Mouse (Mus musculus) heart, embryonic 13.5 days (tissue): ENCODE measurements around the gene Mybl2. TPM values are rescaled to one million over a fixed set of nuclear protein-coding genes. Genes with fewer than 3 reads are reported as not detected.

Experiments used
- ATAC-seq: fragments of 200-750 bp; cut with Nextera tagmentation; 2 replicates; pipeline ENCODE4 v1.8.0; 2017; ENCODE audit warnings: moderate TSS enrichment; ENCODE audit not compliant: insufficient number of reproducible peaks, low FRiP score, low TSS enrichment; ENCODE audit errors: extremely low read depth
- H3K27ac ChIP-seq: fragments of 300-500 bp; sonication (generic); replicated peaks from 2 replicates; pipeline ENCODE4 v1.5.1; 2015; ENCODE audit warnings: moderate library complexity, mild to moderate bottlenecking, inconsistent platforms
- H3K27me3 ChIP-seq: fragments of 300-500 bp; sonication (generic); replicated peaks from 2 replicates; pipeline ENCODE4 v1.6.1; 2015; ENCODE audit warnings: mild to moderate bottlenecking, inconsistent platforms
- H3K36me3 ChIP-seq: fragments of 300-500 bp; sonication (generic); 2 replicates; pipeline ENCODE4 v1.6.1; 2015; ENCODE audit warnings: mild to moderate bottlenecking, inconsistent platforms
- H3K4me1 ChIP-seq: fragments of 300-500 bp; sonication (generic); 2 replicates; pipeline ENCODE4 v1.6.1; 2015; ENCODE audit warnings: inconsistent platforms
- H3K4me2 ChIP-seq: fragments of 300-500 bp; sonication (generic); 2 replicates; pipeline ENCODE4 v1.6.1; 2015; ENCODE audit warnings: inconsistent platforms, mild to moderate bottlenecking, moderate library complexity
- H3K4me3 ChIP-seq: fragments of 300-500 bp; sonication (generic); 2 replicates; pipeline ENCODE4 v1.5.1; 2015; ENCODE audit warnings: moderate library complexity, mild to moderate bottlenecking, inconsistent platforms
- H3K9ac ChIP-seq: fragments of 300-500 bp; sonication (generic); 2 replicates; pipeline ENCODE4 v1.6.1; 2015; ENCODE audit warnings: inconsistent platforms, mild to moderate bottlenecking, moderate library complexity
- H3K9me3 ChIP-seq: fragments of 300-500 bp; sonication (generic); 2 replicates; pipeline ENCODE4 v1.6.1; 2016; ENCODE audit warnings: inconsistent platforms
- WGBS: fragments of 180-500 bp; shearing (Covaris S2); methylation state at CpG from one replicate; pipeline ENCODE4 v1.1.7; 2015; ENCODE audit warnings: mixed read lengths; 5-methylcytosine and 5-hydroxymethylcytosine counted together
- polyA plus RNA-seq: library from polyadenylated mRNA; unstranded; fragments of >200 nt; fragmentation: Nextera tagmentation; extraction: Ambion mirVana; gene quantifications from 2 replicates; pipeline ENCODE4 v1.2.1, GENCODE M21; 2015

The Mybl2 gene
- polyA plus RNA-seq, 1 experiment from 2014 or later: 16.7 TPM

DNA sequence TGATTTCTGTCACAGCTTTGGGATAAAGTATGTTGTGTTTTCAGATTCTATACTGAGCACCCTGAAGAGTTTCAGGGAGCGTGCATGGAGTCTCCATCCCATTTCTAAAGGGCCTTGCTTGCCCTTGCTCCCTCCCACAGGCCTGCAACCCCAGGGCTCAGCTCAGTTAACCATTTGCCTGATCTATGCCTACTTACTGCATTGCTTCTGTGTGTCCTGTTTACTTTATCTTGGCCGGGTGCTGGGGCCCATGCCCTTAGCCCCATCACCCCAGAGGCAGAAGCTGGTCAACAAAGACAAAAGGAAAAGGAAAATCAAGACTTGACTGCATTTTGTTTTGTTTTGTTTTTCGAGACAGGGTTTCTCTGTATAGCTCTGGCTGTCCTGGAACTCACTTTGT lies 17.1 kb downstream of the Mybl2 start:
- Histone ChIP-seq H3K27me3 (no peaks in the 10 kb centered on the region), H3K4me2 (no peak overlapping the region), H3K27ac (no peak overlapping the region), H3K9ac (no peak overlapping the region), H3K36me3 (peaks cover 59% of the 10 kb centered on the region), H3K4me1 (peaks cover 7% of the 10 kb centered on the region), H3K4me3 (no peak overlapping the region), H3K9me3 (no peaks in the 10 kb centered on the region)
- 72% methylated on average over 3 of the region's 3 CpGs for whole genome bisulfite sequencing
- ATAC-seq: no peak

DNA sequence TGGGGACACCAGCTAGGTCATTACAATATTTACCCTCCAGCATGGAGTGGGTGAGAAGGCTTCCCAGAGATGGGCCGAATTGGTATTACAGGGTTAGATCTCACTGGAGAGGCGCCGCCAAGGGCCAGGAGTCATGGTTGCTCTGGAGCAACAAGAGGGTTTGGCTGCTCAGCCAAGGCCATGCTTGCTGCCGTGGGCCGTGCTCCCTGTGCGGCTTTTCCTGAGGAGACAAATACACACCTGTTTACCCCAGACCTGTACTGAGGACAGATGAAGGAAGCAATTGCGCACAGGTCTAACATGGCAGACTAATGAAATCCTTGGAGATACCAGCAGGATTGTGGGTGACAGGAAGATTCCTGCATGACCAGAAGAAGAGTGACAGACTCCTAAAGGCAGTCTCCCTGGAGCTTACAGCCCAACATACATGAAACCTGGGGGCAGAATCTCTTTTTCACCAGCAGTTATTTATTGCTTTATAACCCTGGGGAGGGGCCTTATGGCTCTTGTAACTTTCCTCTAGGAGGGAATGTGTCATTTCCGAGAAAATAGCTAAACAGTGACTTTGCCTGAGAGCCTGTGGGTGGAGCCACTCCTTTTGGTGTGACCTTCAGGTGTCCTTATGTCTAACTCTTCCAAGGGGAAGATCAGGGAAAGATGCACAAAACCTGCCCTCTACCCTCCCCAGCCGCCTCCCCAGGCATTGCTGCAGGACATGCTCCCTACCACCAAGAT lies 18.7 kb downstream of the Mybl2 start:
- H3K27ac ChIP-seq: no peak overlapping the region
- no peaks in the 10 kb centered on the region for H3K9me3 ChIP-seq
- no peak for ATAC-seq
- WGBS: 90% methylated on average over 9 of the region's 9 CpGs
- no peaks in the 10 kb centered on the region for H3K27me3 ChIP-seq
- no peak overlapping the region for H3K4me2 ChIP-seq
- H3K36me3 ChIP-seq: peaks cover 66% of the 10 kb centered on the region
- H3K4me1 ChIP-seq: no peaks in the 10 kb centered on the region
- no peak overlapping the region for H3K9ac ChIP-seq
- no peak overlapping the region for H3K4me3 ChIP-seq

DNA sequence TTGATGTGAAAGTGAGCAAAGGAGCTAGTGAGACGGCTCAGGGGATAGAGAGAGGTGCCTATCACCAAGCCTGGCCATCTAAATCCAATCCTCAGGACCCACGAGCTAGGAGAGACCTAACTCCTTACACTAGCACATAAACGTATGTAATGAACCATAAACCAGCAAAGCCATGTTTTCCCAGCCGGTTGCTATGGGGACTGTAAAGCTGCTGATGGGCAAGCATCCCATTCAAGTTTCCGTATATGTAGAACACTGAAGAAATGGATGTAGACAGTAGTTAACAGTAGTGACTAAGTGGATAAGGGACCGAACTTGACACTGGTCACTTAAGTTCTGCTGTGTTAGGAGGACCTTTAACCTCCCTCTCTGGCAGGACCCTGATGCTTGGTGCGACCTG lies 19.5 kb downstream of the Mybl2 start:
- no peaks in the 10 kb centered on the region for H3K4me1 ChIP-seq
- no peak overlapping the region for H3K4me3 ChIP-seq
- no peaks in the 10 kb centered on the region for H3K9me3 ChIP-seq
- no peaks in the 10 kb centered on the region for H3K27me3 ChIP-seq
- peaks cover 66% of the 10 kb centered on the region for H3K36me3 ChIP-seq
- ATAC-seq: no peak
- H3K27ac ChIP-seq: no peak overlapping the region
- H3K9ac ChIP-seq: no peak overlapping the region
- WGBS: 82% methylated on average over 7 of the region's 7 CpGs
- no peak overlapping the region for H3K4me2 ChIP-seq

DNA sequence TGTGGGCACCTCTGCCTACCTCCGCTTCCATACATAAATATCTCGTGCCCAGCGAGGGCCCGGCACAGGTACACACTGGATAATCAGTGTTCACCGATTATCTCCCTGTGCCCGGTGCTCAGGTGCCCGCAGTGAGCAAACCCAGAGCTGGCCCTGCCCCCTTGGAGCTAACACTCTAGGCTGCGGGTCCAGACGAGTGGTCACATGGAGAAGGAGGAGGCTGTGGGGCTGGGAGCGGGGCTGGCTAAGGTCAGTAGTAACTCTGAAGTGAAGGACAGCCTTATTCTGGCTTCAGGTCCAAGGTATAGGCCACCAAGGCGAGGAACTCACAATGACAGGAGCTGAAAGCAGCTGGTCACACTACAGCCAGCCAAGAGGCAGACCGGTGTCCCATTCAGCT lies 20.3 kb downstream of the Mybl2 start:
- H3K4me1 ChIP-seq: no peaks in the 10 kb centered on the region
- no peak for ATAC-seq
- H3K36me3 ChIP-seq: peaks cover 68% of the 10 kb centered on the region
- no peak overlapping the region for H3K9ac ChIP-seq
- WGBS: 88% methylated on average over 12 of the region's 12 CpGs
- no peak overlapping the region for H3K4me3 ChIP-seq
- no peaks in the 10 kb centered on the region for H3K27me3 ChIP-seq
- no peak overlapping the region for H3K4me2 ChIP-seq
- no peak overlapping the region for H3K27ac ChIP-seq
- H3K9me3 ChIP-seq: no peaks in the 10 kb centered on the region

GRCm38 (mm10) chr2:163075234-163075633 lies 20.7 kb downstream of the Mybl2 start:
- H3K36me3 ChIP-seq: peaks cover 66% of the 10 kb centered on the region
- ATAC-seq: no peak
- H3K27me3 ChIP-seq: no peaks in the 10 kb centered on the region
- no peaks in the 10 kb centered on the region for H3K4me1 ChIP-seq
- no peaks in the 10 kb centered on the region for H3K9me3 ChIP-seq
- H3K9ac ChIP-seq: no peak overlapping the region
- H3K4me3 ChIP-seq: no peak overlapping the region
- 78% methylated on average over 3 of the region's 3 CpGs for WGBS
- H3K27ac ChIP-seq: no peak overlapping the region
- H3K4me2 ChIP-seq: no peak overlapping the region

DNA sequence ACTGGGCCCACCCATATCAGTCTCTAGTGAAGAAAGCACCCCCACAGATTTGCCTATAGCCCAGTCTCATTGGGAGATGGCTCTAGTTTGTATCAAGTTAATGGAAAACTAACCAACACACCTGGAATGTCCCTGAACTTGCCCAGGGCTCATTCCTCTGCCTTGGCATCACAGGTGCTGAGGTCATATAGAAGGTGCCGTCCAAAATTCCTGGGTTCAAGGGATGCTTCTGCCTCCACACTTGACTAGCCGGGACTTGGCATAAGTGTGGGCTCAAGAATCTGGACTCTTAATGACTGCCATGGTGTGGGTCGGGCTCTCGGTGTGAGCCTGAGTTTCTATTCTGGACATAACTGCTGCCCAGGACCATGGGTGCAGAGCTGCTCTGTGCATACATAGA lies 24.6 kb downstream of the Mybl2 start:
- WGBS: 84% methylated on average over 4 of the region's 4 CpGs
- Histone ChIP-seq H3K27ac (no peak overlapping the region), H3K4me2 (no peak overlapping the region), H3K4me3 (no peak overlapping the region), H3K4me1 (no peaks in the 10 kb centered on the region), H3K9ac (no peak overlapping the region), H3K9me3 (no peaks in the 10 kb centered on the region), H3K27me3 (no peaks in the 10 kb centered on the region), H3K36me3 (peaks cover 65% of the 10 kb centered on the region)
- no peak for ATAC-seq

- Histone ChIP-seq H3K36me3 (peaks cover 43% of the 10 kb centered on the region), H3K9ac (no peak overlapping the region), H3K4me2 (no peak overlapping the region), H3K4me3 (no peak overlapping the region), H3K9me3 (no peaks in the 10 kb centered on the region), H3K4me1 (no peaks in the 10 kb centered on the region), H3K27ac (no peak overlapping the region), H3K27me3 (no peaks in the 10 kb centered on the region)
- 62% methylated on average over 5 of the region's 5 CpGs for whole genome bisulfite sequencing
- no peak for ATAC-seq
Measured at GRCm38 (mm10) chr2:163082591-163082990, 28.1 kb downstream of the Mybl2 start.

- Histone ChIP-seq H3K36me3 (peaks cover 24% of the 10 kb centered on the region), H3K27ac (no peak overlapping the region)
- 89% methylated on average over 3 of the region's 3 CpGs for WGBS
Measured at GRCm38 (mm10) chr2:163084519-163084918, 30.0 kb downstream of the Mybl2 start.

DNA sequence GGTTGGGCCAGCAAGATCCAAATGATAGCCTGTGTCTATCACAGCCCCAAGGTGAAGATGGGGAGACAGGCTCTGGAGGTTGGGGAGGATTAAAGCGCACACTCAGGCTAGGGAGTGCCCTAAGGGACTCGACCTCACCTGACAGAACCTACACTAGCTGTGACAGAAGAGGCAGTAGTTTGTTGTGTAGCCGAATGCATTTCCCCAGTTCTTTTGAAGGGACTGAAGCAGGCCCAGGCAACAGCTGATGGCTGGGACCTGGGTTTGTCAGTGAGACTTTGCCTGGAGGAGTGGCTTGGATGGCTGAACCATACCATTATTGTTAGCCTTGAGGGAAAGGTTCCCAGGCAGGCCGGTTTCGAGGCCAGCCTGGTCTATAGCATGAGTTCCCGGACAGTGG lies 30.6 kb downstream of the Mybl2 start:
- peaks cover 19% of the 10 kb centered on the region for H3K36me3 ChIP-seq
- H3K4me3 ChIP-seq: no peak overlapping the region
- no peaks in the 10 kb centered on the region for H3K4me1 ChIP-seq
- no peak for ATAC-seq
- no peak overlapping the region for H3K9ac ChIP-seq
- no peaks in the 10 kb centered on the region for H3K9me3 ChIP-seq
- H3K27ac ChIP-seq: no peak overlapping the region
- no peaks in the 10 kb centered on the region for H3K27me3 ChIP-seq
- 84% methylated on average over 6 of the region's 6 CpGs for WGBS
- H3K4me2 ChIP-seq: no peak overlapping the region

More at GRCm38 (mm10) chr2:163084519-163084918, 30.0 kb downstream of the Mybl2 start:
- Histone ChIP-seq H3K4me3 (no peak overlapping the region), H3K4me1 (no peaks in the 10 kb centered on the region), H3K9me3 (no peaks in the 10 kb centered on the region), H3K27me3 (no peaks in the 10 kb centered on the region), H3K4me2 (no peak overlapping the region), H3K9ac (no peak overlapping the region)
- ATAC-seq: no peak

- ATAC-seq: no peak
- Histone ChIP-seq H3K4me3 (no peak overlapping the region), H3K4me2 (no peak overlapping the region), H3K9ac (no peak overlapping the region), H3K27ac (no peak overlapping the region), H3K36me3 (peaks cover 13% of the 10 kb centered on the region), H3K9me3 (no peaks in the 10 kb centered on the region), H3K4me1 (no peaks in the 10 kb centered on the region), H3K27me3 (no peaks in the 10 kb centered on the region)
- WGBS: 42% methylated on average over 8 of the region's 8 CpGs
Measured at GRCm38 (mm10) chr2:163086561-163086960, 32.1 kb downstream of the Mybl2 start.

GRCm38 (mm10) chr2:163087728-163088127 lies 33.2 kb downstream of the Mybl2 start, which contains the start of gene Gtsf1l:
Gene Gtsf1l, minus strand, starts transcription at chr2:163087855.
- 82% methylated on average over 9 of the region's 9 CpGs for WGBS
- Histone ChIP-seq H3K27me3 (no peaks in the 10 kb centered on the region), H3K9me3 (no peaks in the 10 kb centered on the region), H3K4me1 (no peaks in the 10 kb centered on the region), H3K4me2 (no peak within 1 kb of the TSS), H3K36me3 (peaks cover 11% of the 10 kb centered on the region), H3K9ac (no peak within 1 kb of the TSS), H3K27ac (no peak within 1 kb of the TSS), H3K4me3 (no peak within 1 kb of the TSS)
- ATAC-seq: no peak

- H3K9me3 ChIP-seq: no peaks in the 10 kb centered on the region
- H3K36me3 ChIP-seq: 0 out of 2 replicates have a peak, but pooled peaks cover 3% of the 10 kb centered on the region
- H3K9ac ChIP-seq: no peak overlapping the region
- H3K4me2 ChIP-seq: no peak overlapping the region
- H3K4me3 ChIP-seq: no peak overlapping the region
- H3K4me1 ChIP-seq: no peaks in the 10 kb centered on the region
- no peaks in the 10 kb centered on the region for H3K27me3 ChIP-seq
- WGBS: 66% methylated on average over 5 of the region's 5 CpGs
- no peak for ATAC-seq
- no peak overlapping the region for H3K27ac ChIP-seq
Measured at GRCm38 (mm10) chr2:163089475-163090123, 35.1 kb downstream of the Mybl2 start.
